Mouse (Mus musculus) ES-E14 (cell line): Measurements from ENCODE around the gene Sfxn2.

ENCODE experiments used
- HCFC1 ChIP-seq: IDR thresholded peaks from 2 replicates; pipeline ENCODE4 v1.6.1; 2012; ENCODE audit warnings: low read length, inconsistent platforms, borderline replicate concordance; ENCODE audit not compliant: insufficient read depth
- MAFK ChIP-seq: IDR thresholded peaks from 2 replicates; pipeline ENCODE4 v1.6.1; 2014; ENCODE audit warnings: mild to moderate bottlenecking, low read depth, low read length, inconsistent platforms; ENCODE audit not compliant: insufficient read depth
- ZC3H11A ChIP-seq: IDR thresholded peaks from 2 replicates; pipeline ENCODE4 v1.6.1; 2012; ENCODE audit warnings: low read depth, mild to moderate bottlenecking, inconsistent platforms, low read length, borderline replicate concordance
- ZNF384 ChIP-seq: IDR thresholded peaks from 2 replicates; pipeline ENCODE4 v1.6.1; 2012; ENCODE audit warnings: low read depth, low read length, inconsistent platforms

DNA sequence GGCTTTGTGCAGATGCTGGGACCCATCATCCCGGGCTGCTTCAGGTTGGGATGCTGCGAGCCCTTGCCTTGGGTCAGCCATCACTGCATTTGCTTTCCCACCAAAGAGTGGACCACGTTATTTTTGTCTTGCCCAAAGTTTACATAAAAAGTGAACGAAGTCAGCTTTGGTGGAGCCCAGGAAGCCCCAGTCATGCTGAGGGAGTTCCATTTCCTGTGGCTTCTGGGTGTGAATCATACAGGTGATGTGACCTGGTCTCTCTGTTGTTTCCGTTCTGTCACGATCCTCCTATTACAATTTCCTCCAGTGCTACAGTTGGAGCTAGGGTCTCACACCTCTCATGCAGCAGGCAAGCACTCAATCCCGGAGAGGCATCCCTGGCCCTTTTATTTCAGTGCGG, 44.2 kb downstream of the Sfxn2 start:
- no peak for TF ChIP-seq HCFC1
- TF ChIP-seq MAFK = no peak
- TF ChIP-seq ZC3H11A = no peak
- no peak for TF ChIP-seq ZNF384
